Mouse (Mus musculus): ENCODE measurements around the gene 6430548M08Rik.

Gene 6430548M08Rik

DNA sequence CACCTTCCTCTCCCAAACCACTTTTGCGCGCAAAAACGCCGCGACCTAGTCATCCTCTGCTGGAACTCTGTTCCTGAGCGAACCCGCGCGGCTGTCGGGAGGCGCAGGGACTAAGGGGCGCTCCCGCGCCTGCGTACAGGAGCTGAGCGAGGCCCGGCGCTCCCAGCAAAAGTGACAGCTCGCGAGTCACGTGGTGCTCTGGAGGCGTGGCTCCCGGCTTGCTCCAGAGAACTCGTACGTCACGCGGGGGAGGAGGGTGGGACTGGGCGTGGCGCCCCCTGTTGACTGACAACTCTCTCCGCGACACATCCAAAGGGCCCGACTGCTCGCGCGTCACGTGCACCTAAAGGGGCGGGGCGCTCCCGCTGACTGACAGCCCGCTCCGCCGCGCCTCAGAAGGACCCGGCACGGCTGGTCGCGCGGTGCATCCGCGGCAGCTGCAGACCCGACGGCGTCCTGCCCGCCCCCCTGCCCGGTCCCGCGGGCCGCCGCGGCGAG is at the start of gene 6430548M08Rik:
Gene 6430548M08Rik, plus strand, starts transcription at position 395 of the 498 bp plus-strand sequence.
- peak; percentile 100 for DNase-seq

DNA sequence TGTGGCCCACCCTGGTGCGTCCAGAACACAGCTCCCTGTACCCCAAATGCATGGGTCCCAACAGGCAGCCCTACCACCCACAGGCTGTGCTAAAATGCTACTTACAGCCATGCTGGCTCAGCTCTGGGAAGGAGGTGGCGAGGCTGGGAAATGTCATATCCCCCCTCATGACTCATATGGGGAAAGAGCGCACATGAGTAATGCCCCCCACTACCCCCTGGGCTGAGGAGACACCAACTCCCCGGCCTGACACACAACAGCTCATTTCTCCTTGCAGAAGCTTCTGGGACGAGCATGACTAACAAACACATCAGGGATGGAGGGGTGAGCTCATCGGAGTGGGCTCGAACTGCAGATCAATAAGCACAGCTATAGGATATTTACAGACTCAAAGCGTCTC is 48.3 kb upstream of the 6430548M08Rik start:
- no peak for DNase-seq

DNA sequence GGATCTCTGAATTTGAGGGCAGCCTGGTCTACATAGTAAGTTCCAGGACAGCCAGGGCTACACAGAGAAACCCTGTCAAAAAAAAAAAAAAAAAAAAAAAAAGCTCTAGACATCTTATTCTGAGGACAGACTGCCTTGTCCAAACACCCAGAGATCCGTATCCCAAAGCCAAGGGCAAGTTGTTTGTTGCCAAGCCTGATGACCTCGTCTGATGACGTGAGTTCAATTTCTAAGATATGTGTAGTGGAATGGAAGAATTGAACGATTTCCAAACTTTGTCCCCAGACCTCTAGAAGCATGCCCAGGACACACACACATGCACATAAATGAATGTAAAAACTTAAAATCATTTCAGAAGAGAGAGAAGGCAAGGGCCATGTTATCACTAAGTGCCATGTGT is 47.7 kb upstream of the 6430548M08Rik start:
- DNase-seq, result no peak

- DNase-seq, result peak; percentile 81
Measured at GRCm38 (mm10) chr8:120067936-120068668, 45.9 kb upstream of the 6430548M08Rik start.

DNA sequence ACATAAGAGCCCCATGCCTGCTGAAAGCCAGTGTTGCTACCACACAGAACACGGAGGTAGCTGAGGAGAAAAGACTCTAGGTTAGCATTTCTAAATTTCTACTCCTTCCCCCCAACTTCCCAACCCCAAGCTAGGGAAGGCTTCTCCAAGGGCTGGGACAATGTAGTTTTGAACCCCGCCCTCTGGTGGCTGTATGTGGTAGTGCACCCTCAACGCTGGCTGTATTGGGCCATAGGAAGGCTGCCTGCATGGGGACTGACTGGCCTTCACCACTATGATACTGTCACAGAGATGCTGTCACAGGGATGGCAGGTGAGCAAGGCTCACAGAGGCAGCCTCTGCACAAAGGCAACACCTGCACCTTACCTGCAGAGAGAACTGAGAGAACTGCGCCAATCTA is 42.3 kb upstream of the 6430548M08Rik start:
- peak; percentile 83 for DNase-seq

DNA sequence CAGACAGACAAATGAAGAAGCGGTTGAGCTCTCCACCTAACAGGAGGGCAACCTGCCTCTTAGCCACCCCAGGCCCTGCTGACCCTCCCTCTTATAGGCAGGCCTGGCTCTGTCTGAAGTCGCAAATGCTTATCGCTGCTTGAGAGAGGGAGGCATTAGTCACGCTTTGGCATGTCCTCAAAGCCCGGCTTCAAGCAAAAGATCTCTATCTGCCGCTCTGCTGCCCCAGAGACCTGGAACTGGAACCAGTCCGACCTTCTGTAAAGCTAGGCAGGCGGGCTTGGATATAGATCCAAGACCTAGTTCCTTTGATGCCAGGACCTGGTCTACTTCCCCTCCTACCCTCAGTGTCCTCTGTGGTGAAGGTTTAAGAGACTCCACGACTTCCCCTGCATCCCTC is 41.7 kb upstream of the 6430548M08Rik start:
- DNase-seq, result peak; percentile 84

GRCm38 (mm10) chr8:120072827-120073226 is 41.1 kb upstream of the 6430548M08Rik start:
- DNase-seq, result no peak

- DNase-seq, result no peak
Measured at GRCm38 (mm10) chr8:120074516-120074915, 39.4 kb upstream of the 6430548M08Rik start.

DNA sequence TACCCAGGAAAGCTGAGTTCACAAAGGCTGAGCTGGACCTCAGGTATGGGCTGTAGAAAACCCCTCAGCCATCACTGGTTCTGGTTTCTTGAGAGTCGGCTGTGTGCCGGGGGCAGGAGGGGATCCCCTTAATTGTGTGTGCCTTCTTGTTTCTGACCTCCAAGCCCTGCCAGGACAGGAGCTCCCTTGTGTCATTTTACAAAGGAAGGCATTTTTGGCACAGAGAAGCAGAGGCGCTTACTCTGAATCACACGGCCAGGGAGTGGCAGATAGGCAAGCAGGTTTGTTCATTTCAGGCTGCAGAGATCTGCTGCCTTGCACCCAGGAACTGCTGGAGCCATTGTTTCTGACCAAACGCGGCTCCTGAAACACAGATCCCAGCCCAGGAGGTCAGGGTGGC is 38.6 kb upstream of the 6430548M08Rik start:
- DNase-seq, result no peak

GRCm38 (mm10) chr8:120078080-120078479 is 35.9 kb upstream of the 6430548M08Rik start:
- peak; percentile 65 for DNase-seq

DNA sequence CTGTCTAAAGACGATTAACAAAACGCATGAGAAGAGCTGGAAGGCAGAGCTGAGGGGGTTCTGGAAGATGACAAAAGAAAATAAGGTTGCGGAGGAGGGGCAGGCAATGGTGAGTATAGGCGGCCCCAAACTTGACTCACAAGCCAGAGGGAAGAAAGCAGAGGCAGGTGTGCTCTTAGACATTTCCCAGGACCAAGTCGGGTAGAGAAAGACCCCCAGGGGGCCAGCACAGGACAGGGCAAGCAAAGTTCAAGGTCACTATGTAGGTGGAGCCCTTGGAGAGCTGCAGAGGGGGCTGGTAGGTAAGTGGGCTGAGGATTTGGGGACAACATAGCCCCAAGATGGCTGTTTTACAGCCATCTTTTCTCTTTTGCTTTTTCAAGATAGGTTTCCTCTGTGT is 34.6 kb upstream of the 6430548M08Rik start:
- DNase-seq, result no peak

DNA sequence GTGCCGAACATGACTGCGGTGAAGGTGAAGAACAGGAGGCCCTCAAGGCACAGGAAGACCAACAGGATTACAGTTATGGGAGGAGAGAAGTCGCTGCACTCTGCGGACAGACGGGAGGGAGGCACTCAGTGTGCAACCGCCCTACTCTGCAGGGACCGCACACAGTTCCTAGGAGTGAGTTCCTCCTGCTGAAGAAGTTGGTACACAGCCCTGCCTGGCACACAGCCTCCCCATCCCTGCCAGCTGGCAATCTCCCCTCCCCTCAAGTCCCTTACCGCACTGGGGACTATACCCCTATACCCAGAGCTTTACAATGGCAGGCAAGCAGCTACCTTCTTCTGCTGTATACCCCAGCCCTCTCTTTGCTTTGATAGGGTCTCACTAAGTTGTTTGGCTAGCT is 30.7 kb upstream of the 6430548M08Rik start:
- peak; percentile 52 for DNase-seq

DNA sequence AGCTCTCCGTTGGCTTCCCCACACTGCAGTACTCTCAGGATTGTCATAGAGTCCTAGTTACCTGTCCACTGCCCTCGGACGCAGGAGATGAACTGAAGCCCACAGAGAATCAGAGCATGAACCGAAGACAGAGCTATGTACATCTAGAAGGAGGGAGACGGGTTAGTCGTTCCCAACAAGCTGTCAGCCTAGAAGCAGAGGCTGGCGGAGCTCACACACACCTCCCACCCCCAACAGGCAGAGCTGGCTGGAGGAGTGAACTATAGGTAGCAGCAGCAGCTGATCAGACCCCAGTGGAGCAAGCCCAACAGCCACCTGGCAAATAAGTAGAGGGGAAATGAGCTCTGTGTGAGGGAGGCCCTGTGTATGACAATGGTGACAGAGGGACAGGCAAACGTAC is 29.2 kb upstream of the 6430548M08Rik start:
- DNase-seq, result no peak

DNA sequence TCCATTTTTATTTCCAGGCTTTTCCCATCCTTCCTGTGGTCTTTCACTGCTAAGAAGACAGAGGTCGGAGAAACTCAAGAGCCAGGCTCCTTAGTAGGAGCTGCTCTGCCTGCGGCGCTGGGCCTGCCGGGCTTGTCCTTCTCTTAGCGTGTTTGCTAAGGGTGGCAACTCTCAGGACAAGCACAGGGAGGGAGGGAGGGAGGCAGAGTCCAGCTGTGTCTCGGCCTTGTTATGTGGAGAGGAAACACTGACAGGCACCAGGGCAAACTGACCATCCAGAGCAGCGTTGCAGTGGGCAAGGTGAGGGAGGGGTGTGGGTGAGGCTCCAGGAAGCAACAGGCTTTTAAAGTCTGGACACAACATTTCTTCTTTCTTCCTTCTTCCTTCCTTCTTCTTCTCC is 24.4 kb upstream of the 6430548M08Rik start:
- DNase-seq, result no peak

GRCm38 (mm10) chr8:120091032-120091431 is 22.9 kb upstream of the 6430548M08Rik start:
- DNase-seq, result peak; percentile 80

DNA sequence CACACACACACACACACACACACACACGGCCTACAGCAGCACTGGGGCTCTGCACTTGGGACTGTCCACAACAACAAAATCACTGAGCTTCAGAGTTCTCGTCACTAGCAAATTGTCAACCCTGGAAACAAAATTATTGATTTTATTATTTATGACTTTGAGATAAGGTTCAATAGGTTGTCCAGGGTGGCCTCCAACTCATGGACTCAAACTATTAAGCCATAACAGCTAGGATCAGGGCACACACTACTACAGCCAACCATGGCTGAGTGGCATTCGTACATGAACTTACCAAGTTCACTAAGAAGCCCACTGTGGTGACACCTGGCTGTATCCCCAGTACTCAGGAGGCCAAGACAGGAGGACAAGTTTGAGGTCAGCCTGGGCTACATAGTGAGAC is 20.8 kb upstream of the 6430548M08Rik start:
- DNase-seq, result no peak

- DNase-seq, result no peak
Measured at GRCm38 (mm10) chr8:120094801-120095200, 19.2 kb upstream of the 6430548M08Rik start.

- DNase-seq, result no peak
Measured at GRCm38 (mm10) chr8:120096486-120096885, 17.5 kb upstream of the 6430548M08Rik start.

DNA sequence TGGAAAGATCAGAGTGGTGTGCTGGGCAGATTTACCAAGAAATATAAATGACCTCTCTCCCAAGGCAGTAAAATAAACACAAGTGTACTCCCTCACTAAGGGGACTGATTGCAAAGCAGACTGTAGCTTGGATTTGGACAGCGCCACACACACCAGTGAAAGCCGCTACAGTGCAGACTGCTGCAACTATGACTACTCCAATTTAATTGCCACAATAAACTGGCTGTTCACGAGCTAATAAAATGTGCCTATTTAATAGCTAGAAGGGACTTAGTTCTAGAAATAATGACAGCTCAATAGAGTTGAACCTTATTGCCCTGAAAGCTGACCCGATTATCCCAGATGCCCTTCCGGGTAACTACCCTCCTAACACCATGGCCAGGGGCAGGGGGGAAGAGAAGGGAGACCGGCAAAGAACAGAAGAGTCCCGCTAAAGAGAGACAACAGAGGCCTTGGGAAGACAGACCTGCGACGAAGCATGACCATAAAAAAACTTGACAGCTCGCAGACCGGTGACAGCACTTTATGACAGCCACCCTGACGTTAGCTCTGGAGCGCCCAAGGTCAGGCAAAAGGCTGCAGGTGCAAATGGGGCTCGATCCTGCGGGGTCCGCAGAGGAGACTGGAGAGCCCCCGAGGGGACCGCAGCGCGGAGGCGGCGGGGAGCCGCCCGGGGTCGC is 13.4 kb upstream of the 6430548M08Rik start:
- no peak for DNase-seq

GRCm38 (mm10) chr8:120101068-120101972 is 12.6 kb upstream of the 6430548M08Rik start, which contains the start of gene Zdhhc7:
Gene Zdhhc7, minus strand, starts transcription at chr8:120101482.
- DNase-seq, result peak; percentile 81

GRCm38 (mm10) chr8:120103916-120104315 is 10.0 kb upstream of the 6430548M08Rik start:
- DNase-seq, result no peak

GRCm38 (mm10) chr8:120104721-120105272 is 9.2 kb upstream of the 6430548M08Rik start:
- no peak for DNase-seq

GRCm38 (mm10) chr8:120109149-120109548 is 4.8 kb upstream of the 6430548M08Rik start:
- no peak for DNase-seq

Data from cerebellum, adult 11-12 months (tissue).